Mouse (Mus musculus) activated CD4-positive, CD25-positive, alpha-beta regulatory T cell, adult 4 months (primary cell): ENCODE data around the gene Mrps24. TPM values are rescaled to one million over a fixed set of nuclear protein-coding genes. Genes with fewer than 3 reads are reported as not detected.

Source experiments
- ATAC-seq: one replicate; pipeline ENCODE4 v1.8.0; 2017
- polyA plus RNA-seq, 2 experiments: library from polyadenylated mRNA; unstranded; fragments of 100-300 nt; shearing (Covaris generic); gene quantifications; one replicate each; pipeline ENCODE4 v1.2.1; 2017

The Mrps24 gene
- polyA plus RNA-seq, 2 experiments from 2014 or later = 66.0 to 69.2 TPM

GRCm38 (mm10) chr11:5705972-5706371, 9.5 kb downstream of the Mrps24 start:
- ATAC-seq = no peak

- ATAC-seq = no peak
Measured at GRCm38 (mm10) chr11:5703341-5703740, 12.1 kb downstream of the Mrps24 start.

- no peak for ATAC-seq
Measured at GRCm38 (mm10) chr11:5702957-5703332, 12.5 kb downstream of the Mrps24 start.

- no peak for ATAC-seq
Measured at GRCm38 (mm10) chr11:5702271-5702956, 13.1 kb downstream of the Mrps24 start.

GRCm38 (mm10) chr11:5701821-5702220, 13.7 kb downstream of the Mrps24 start:
- ATAC-seq = no peak

GRCm38 (mm10) chr11:5701300-5701699, 14.2 kb downstream of the Mrps24 start:
- ATAC-seq = no peak

- ATAC-seq = no peak
Measured at GRCm38 (mm10) chr11:5700808-5701207, 14.7 kb downstream of the Mrps24 start.

GRCm38 (mm10) chr11:5691775-5692174, 23.7 kb downstream of the Mrps24 start:
- no peak for ATAC-seq

- no peak for ATAC-seq
Measured at GRCm38 (mm10) chr11:5684283-5684682, 31.2 kb downstream of the Mrps24 start.

- ATAC-seq = no peak
Measured at GRCm38 (mm10) chr11:5682541-5682940, 32.9 kb downstream of the Mrps24 start.

Other genes starting within 250 kb of the Mrps24 start
- gene Xbp1, start 195.0 kb downstream of the Mrps24 start, polyA plus RNA-seq = 10 to 100 TPM; 52.4 to 55.6 TPM
- gene Ccdc117, start 173.5 kb downstream of the Mrps24 start, polyA plus RNA-seq = 1 to 10 TPM; 3.5 to 4.2 TPM
- not detected for gene Ankrd36, start 146.0 kb downstream of the Mrps24 start, polyA plus RNA-seq
- gene Urgcp, start 46.7 kb upstream of the Mrps24 start, polyA plus RNA-seq = 1 to 10 TPM; 3.7 to 6.1 TPM
- gene Dbnl, start 72.8 kb upstream of the Mrps24 start, polyA plus RNA-seq = 100 to 1,000 TPM; 119 to 149 TPM
- 1 to 10 TPM; 1.3 to 1.5 TPM for gene Pgam2, start 88.1 kb upstream of the Mrps24 start, polyA plus RNA-seq
- 10 to 100 TPM; 20.6 to 22.5 TPM for gene Polm, start 122.3 kb upstream of the Mrps24 start, polyA plus RNA-seq
- gene Aebp1, start 146.3 kb upstream of the Mrps24 start, polyA plus RNA-seq = under 1 TPM in 1 of 2 experiments, not detected in 1; 0.56 TPM
- 10 to 100 TPM; 20.6 to 26.9 TPM for gene Pold2, start 162.6 kb upstream of the Mrps24 start, polyA plus RNA-seq
- not detected for gene Myl7, start 183.1 kb upstream of the Mrps24 start, polyA plus RNA-seq
- not detected for gene Gck, start 234.4 kb upstream of the Mrps24 start, polyA plus RNA-seq
- 10 to 100 TPM; 25.6 to 26.7 TPM for gene Ykt6, start 240.0 kb upstream of the Mrps24 start, polyA plus RNA-seq